In genomic region chr11:89551441-89551840, GRCm38 (mm10) we compare ENCODE assay signal across 22 mouse cellular contexts.
A peak's percentile ranks its signal among the peaks of the same experiment; 100 is the strongest.
DNase-seq lines count a peak whose midpoint lies in the region; ATAC-seq lines count a peak whose summit lies in the region.
"Had no signal": no experiment of that assay in that cellular context is flagged by ENCODE, and none has a peak within 500 bp of the region (broad histone marks: within the 10 kb centered on the region; RNA-seq: fewer than 3 reads in every experiment).

No protein-coding gene starts in this region.

- WGBS in forebrain, embryonic 11.5 days: 90% methylated on average over 11 of the region's 11 CpGs
- WGBS in forebrain, embryonic 12.5 days: 92% methylated on average over 11 of the region's 11 CpGs

- H3K27me3 ChIP-seq in forebrain, embryonic 11.5 days (ENCODE audit: control insufficient read depth, insufficient read depth, low read length): no peaks in the 10 kb centered on the region
- no peaks in the 10 kb centered on the region for H3K27me3 ChIP-seq in forebrain, embryonic 12.5 days
- H3K27me3 ChIP-seq: CH12.LX; embryonic facial prominence, embryonic 12.5 days; forebrain, embryonic 13.5 days; forebrain, embryonic 15.5 days had no signal

- H3K4me3 ChIP-seq in forebrain, embryonic 11.5 days (ENCODE audit: low read depth, low read length): no peak overlapping the region
- no peak overlapping the region for H3K4me3 ChIP-seq in forebrain, embryonic 12.5 days (replicated peaks)
- H3K4me3 ChIP-seq: embryonic facial prominence, embryonic 10.5 days; embryonic facial prominence, embryonic 12.5 days; forebrain, embryonic 13.5 days; forebrain, embryonic 15.5 days had no signal

- H3K36me3 ChIP-seq in forebrain, embryonic 11.5 days (ENCODE audit: control insufficient read depth, insufficient read depth, low read length): no peaks in the 10 kb centered on the region
- no peaks in the 10 kb centered on the region for H3K36me3 ChIP-seq in forebrain, embryonic 12.5 days (replicated peaks)
- H3K36me3 ChIP-seq: embryonic facial prominence, embryonic 10.5 days; embryonic facial prominence, embryonic 12.5 days; forebrain, embryonic 15.5 days had no signal

- ATAC-seq in forebrain, embryonic 11.5 days (replicated peaks; ENCODE audit: low FRiP score): no peak
- no peak for ATAC-seq in forebrain, embryonic 12.5 days (ENCODE audit: low FRiP score)
- ATAC-seq: CD4-positive, CD25-positive, alpha-beta regulatory T cell, adult 4 months; forebrain, embryonic 13.5 days; forebrain, embryonic 15.5 days; forebrain, postnatal 0 days had no signal

- intact Hi-C loops in left cerebral cortex, postnatal 10 days (cut with DNase I): no loop called here

- H3K9ac ChIP-seq in forebrain, embryonic 11.5 days (ENCODE audit: low read length): no peak overlapping the region
- H3K9ac ChIP-seq in forebrain, embryonic 12.5 days: no peak overlapping the region
- H3K9ac ChIP-seq: embryonic facial prominence, embryonic 12.5 days; forebrain, embryonic 13.5 days; forebrain, embryonic 15.5 days; forebrain, postnatal 0 days had no signal

- no peak overlapping the region for H3K4me2 ChIP-seq in forebrain, embryonic 11.5 days (ENCODE audit: low read depth, low read length, severe bottlenecking)
- no peak overlapping the region for H3K4me2 ChIP-seq in forebrain, embryonic 12.5 days
- H3K4me2 ChIP-seq: embryonic facial prominence, embryonic 12.5 days; forebrain, embryonic 13.5 days; forebrain, embryonic 15.5 days had no signal

- H3K27ac ChIP-seq in forebrain, embryonic 11.5 days (ENCODE audit: low read depth, low read length): no peak overlapping the region
- no peak overlapping the region for H3K27ac ChIP-seq in forebrain, embryonic 12.5 days
- H3K27ac ChIP-seq: embryonic facial prominence, embryonic 10.5 days; embryonic facial prominence, embryonic 12.5 days; forebrain, embryonic 13.5 days; forebrain, embryonic 15.5 days had no signal

- H3K4me1 ChIP-seq in forebrain, embryonic 11.5 days (replicated peaks; ENCODE audit: control insufficient read depth, insufficient read depth, low read length): no peaks in the 10 kb centered on the region; the same call in 1 of the 2 replicates
- 0 out of 2 replicates have a peak, but pooled peaks cover 3% of the 10 kb centered on the region for H3K4me1 ChIP-seq in forebrain, embryonic 12.5 days
- H3K4me1 ChIP-seq: embryonic facial prominence, embryonic 10.5 days; embryonic facial prominence, embryonic 12.5 days; forebrain, embryonic 13.5 days; forebrain, embryonic 15.5 days had no signal

- no peaks in the 10 kb centered on the region for H3K9me3 ChIP-seq in forebrain, embryonic 11.5 days (ENCODE audit: control insufficient read depth, low read length)
- no peaks in the 10 kb centered on the region for H3K9me3 ChIP-seq in forebrain, embryonic 12.5 days
- H3K9me3 ChIP-seq: embryonic facial prominence, embryonic 10.5 days; embryonic facial prominence, embryonic 12.5 days; forebrain, embryonic 13.5 days; forebrain, embryonic 15.5 days had no signal

- DNase-seq in forebrain, embryonic 11.5 days (ENCODE audit: low spot score): peak; percentile 29
- DNase-seq in testis, postnatal 10 days (ENCODE audit: low spot score): peak; percentile 30
- no peak for DNase-seq in testis, postnatal 14 days (ENCODE audit: low spot score)
- peak; percentile 35 for DNase-seq in ZHBTc4 (ENCODE audit: low read depth, low spot score)
- no peak for DNase-seq in left cerebral cortex, postnatal 10 days (ENCODE audit: extremely low spot score in 1 of 2, low spot score in 2 of 2)
- DNase-seq: adrenal gland, adult 2 months; adrenal gland, postnatal 10 days; adrenal gland, postnatal 25 days; B cell, adult 2 months; cerebellum, adult 11-12 months; cerebellum, adult 2 months; cerebellum, adult 9-10 months; cerebellum, postnatal 10 days; cerebellum, postnatal 25 days; forebrain, postnatal 0 days had no signal

Comparison
In these comparisons a context has a peak if more than half of its experiments do, and no peak if none do; other contexts are left out.
1. DNase-seq: peak in forebrain, embryonic 11.5 days (single experiment), testis, postnatal 10 days (single experiment) and ZHBTc4 (single experiment); none in testis, postnatal 14 days (single experiment) and left cerebral cortex, postnatal 10 days (0 of 2).